Mouse (Mus musculus): ENCODE data around the gene Gm16181.
A peak's percentile ranks its signal among the peaks of the same experiment; 100 is the strongest.

DNA sequence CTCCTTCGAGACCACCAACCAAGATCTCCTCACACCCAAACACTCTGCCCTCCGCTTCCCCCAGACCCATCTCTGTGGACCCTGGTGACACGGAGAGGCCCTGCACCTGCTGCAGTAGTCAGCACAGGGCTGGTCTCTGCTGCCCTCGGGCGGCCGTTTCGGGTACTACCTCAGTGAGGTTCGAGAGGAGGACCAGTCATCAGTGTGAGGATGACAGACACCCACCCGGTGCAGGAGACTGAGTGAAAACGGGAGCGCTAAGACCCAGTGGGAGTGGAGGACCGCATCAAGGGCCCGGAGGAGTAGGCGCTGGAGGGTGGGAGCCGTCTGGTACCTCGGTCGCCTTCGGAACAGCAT is 15.7 kb downstream of the Gm16181 start:
- TF ChIP-seq POLR2A (IDR thresholded peaks at IDR 0.05; ENCODE audit: extremely low read depth, insufficient read depth, low read length), result 0 out of 2 replicates have a peak, but pooled peaks have one; percentile 16
- TF ChIP-seq CTCF (IDR thresholded peaks at IDR 0.05; ENCODE audit: low read depth, low read length), result peak; percentile 95
